Mouse (Mus musculus) olfactory bulb, adult 2 months (tissue): ENCODE measurements at regions not wholly inside any gene's neighbourhood (a gene's known extent, or its start where the extent isn't known, plus 50 kb on each side); places are given as distances from the start of the nearest gene placed in this dataset.

ENCODE experiments used
- CTCF ChIP-seq: fragments of 200-500 bp; IDR thresholded peaks from 2 replicates; pipeline ENCODE4 v1.5.1; 2012; ENCODE audit warnings: low read depth, mild to moderate bottlenecking, low read length, moderate library complexity; ENCODE audit not compliant: insufficient read depth
- POLR2A ChIP-seq: fragments of 200-500 bp; IDR thresholded peaks from 2 replicates; pipeline ENCODE4 v1.6.1; 2012; ENCODE audit warnings: mild to moderate bottlenecking, low read depth, low read length, moderate library complexity; ENCODE audit not compliant: insufficient read depth

- no peak for TF ChIP-seq POLR2A
- no peak for TF ChIP-seq CTCF
These were observed 185.8 kb upstream of the Adamts5 start for GRCm38 (mm10) chr16:86087421-86087820.
